Mouse (Mus musculus) E14TG2a.4 (cell line): ENCODE results near the gene Trim45.

Experiments
- H3K27me3 ChIP-seq: 2 replicates; pipeline ENCODE4 v1.6.1; 2014; ENCODE audit warnings: low read length, control low read depth; ENCODE audit not compliant: insufficient read depth
- H3K36me3 ChIP-seq: 2 replicates; pipeline ENCODE4 v1.6.1; 2014; ENCODE audit warnings: low read length, control low read depth; ENCODE audit not compliant: insufficient read depth
- H3K4me1 ChIP-seq: replicated peaks from 2 replicates; pipeline ENCODE4 v1.6.1; 2014; ENCODE audit warnings: low read depth, low read length, control low read depth
- H3K4me3 ChIP-seq: replicated peaks from 2 replicates; pipeline ENCODE4 v1.5.1; 2014; ENCODE audit warnings: mild to moderate bottlenecking, low read length
- H3K9me3 ChIP-seq: 2 replicates; pipeline ENCODE4 v1.6.1; 2014; ENCODE audit warnings: low read length, control low read depth
- CTCF ChIP-seq: conservative IDR thresholded peaks from 2 replicates; pipeline ENCODE4 v1.5.1; 2014; ENCODE audit warnings: low read length
- NANOG ChIP-seq: IDR thresholded peaks from 2 replicates; pipeline ENCODE4 v1.6.1; 2014; ENCODE audit warnings: borderline replicate concordance, low read length, mixed read lengths
- POU5F1 ChIP-seq: IDR thresholded peaks from 2 replicates; pipeline ENCODE4 v1.6.1; 2014; ENCODE audit warnings: low read length, borderline replicate concordance

The Trim45 gene

GRCm38 (mm10) chr3:100940496-100941037 is 18.6 kb downstream of the Trim45 start:
- no peaks in the 10 kb centered on the region for H3K9me3 ChIP-seq
- 0 out of 2 replicates have a peak, but pooled peaks cover 4% of the 10 kb centered on the region for H3K4me1 ChIP-seq
- no peak overlapping the region for H3K4me3 ChIP-seq
- H3K36me3 ChIP-seq, result peaks cover 98% of the 10 kb centered on the region
- H3K27me3 ChIP-seq, result no peaks in the 10 kb centered on the region
- TF ChIP-seq NANOG, result no peak
- TF ChIP-seq CTCF, result no peak
- no peak for TF ChIP-seq POU5F1

- no peak overlapping the region for H3K4me3 ChIP-seq
- no peaks in the 10 kb centered on the region for H3K27me3 ChIP-seq
- peaks cover 22% of the 10 kb centered on the region for H3K4me1 ChIP-seq
- no peak for TF ChIP-seq CTCF
- TF ChIP-seq NANOG, result no peak
- no peak for TF ChIP-seq POU5F1
- H3K9me3 ChIP-seq, result no peaks in the 10 kb centered on the region
- peaks cover 100% of the 10 kb centered on the region for H3K36me3 ChIP-seq
Observed at GRCm38 (mm10) chr3:100947286-100947685, 25.3 kb downstream of the Trim45 start.

GRCm38 (mm10) chr3:100951531-100951930 is 29.5 kb downstream of the Trim45 start:
- Histone ChIP-seq H3K9me3 (no peaks in the 10 kb centered on the region), H3K36me3 (peaks cover 100% of the 10 kb centered on the region), H3K4me3 (no peak overlapping the region), H3K4me1 (peaks cover 26% of the 10 kb centered on the region), H3K27me3 (no peaks in the 10 kb centered on the region)
- TF ChIP-seq CTCF (no peak), POU5F1 (no peak), NANOG (no peak)

- H3K4me3 ChIP-seq, result no peak overlapping the region
- no peaks in the 10 kb centered on the region for H3K9me3 ChIP-seq
- no peaks in the 10 kb centered on the region for H3K27me3 ChIP-seq
- TF ChIP-seq CTCF, result peak; percentile 61
- no peak for TF ChIP-seq POU5F1
- no peak for TF ChIP-seq NANOG
- peaks cover 100% of the 10 kb centered on the region for H3K36me3 ChIP-seq
- peaks cover 23% of the 10 kb centered on the region for H3K4me1 ChIP-seq
Observed at GRCm38 (mm10) chr3:100954616-100955015, 32.6 kb downstream of the Trim45 start.

GRCm38 (mm10) chr3:100961007-100961406 is 39.0 kb downstream of the Trim45 start:
- Histone ChIP-seq H3K36me3 (peaks cover 100% of the 10 kb centered on the region), H3K27me3 (no peaks in the 10 kb centered on the region), H3K9me3 (no peaks in the 10 kb centered on the region), H3K4me1 (peaks cover 12% of the 10 kb centered on the region), H3K4me3 (no peak overlapping the region)
- TF ChIP-seq POU5F1 (no peak), NANOG (no peak), CTCF (no peak)

- no peak overlapping the region for H3K4me3 ChIP-seq
- no peak for TF ChIP-seq NANOG
- TF ChIP-seq CTCF, result no peak
- H3K36me3 ChIP-seq, result peaks cover 100% of the 10 kb centered on the region
- H3K9me3 ChIP-seq, result no peaks in the 10 kb centered on the region
- peaks cover 12% of the 10 kb centered on the region for H3K4me1 ChIP-seq
- no peaks in the 10 kb centered on the region for H3K27me3 ChIP-seq
Observed at GRCm38 (mm10) chr3:100961501-100961900, 39.5 kb downstream of the Trim45 start.

- no peaks in the 10 kb centered on the region for H3K27me3 ChIP-seq
- H3K4me3 ChIP-seq, result peak overlapping the region; percentile 48
- TF ChIP-seq CTCF, result peak; percentile 57
- no peak for TF ChIP-seq POU5F1
- no peak for TF ChIP-seq NANOG
- H3K9me3 ChIP-seq, result no peaks in the 10 kb centered on the region
- peaks cover 91% of the 10 kb centered on the region for H3K36me3 ChIP-seq
- H3K4me1 ChIP-seq, result peaks cover 20% of the 10 kb centered on the region
Observed at GRCm38 (mm10) chr3:100963849-100964542, 42.0 kb downstream of the Trim45 start.

- Histone ChIP-seq H3K4me3 (peak within 1 kb of the TSS; percentile 92), H3K9me3 (no peaks in the 10 kb centered on the region), H3K4me1 (peaks cover 25% of the 10 kb centered on the region), H3K36me3 (peaks cover 38% of the 10 kb centered on the region), H3K27me3 (no peaks in the 10 kb centered on the region)
- TF ChIP-seq CTCF (no peak), POU5F1 (no peak), NANOG (no peak)
Observed at GRCm38 (mm10) chr3:100969176-100969917, 47.3 kb downstream of the Trim45 start, which contains the start of gene Ttf2. Gene Ttf2, minus strand, starts transcription at chr3:100969663.
